Mouse (Mus musculus) cerebellum, adult 9-10 months (tissue): ENCODE data around the gene Gm28051.

ENCODE experiments used
- DNase-seq: peaks from one replicate; pipeline ENCODE4 v3.0.0; 2022

The Gm28051 gene

GRCm38 (mm10) chr12:102757689-102758402, at the start of gene Gm28051, which contains the start of the genes Gon7 and Ubr7:
Gene Gm28051 (minus strand): TSS chr12:102757765.
Gene Gon7 (minus strand): TSS chr12:102757803.
Gene Ubr7 (plus strand): TSS chr12:102757967.
- peak; percentile 96 for DNase-seq

GRCm38 (mm10) chr12:102799528-102799927, 42.0 kb upstream of the Gm28051 start:
- DNase-seq, result no peak

- no peak for DNase-seq
These were observed 30.4 kb upstream of the Gm28051 start for GRCm38 (mm10) chr12:102787927-102788326.

GRCm38 (mm10) chr12:102785593-102785985, 28.0 kb upstream of the Gm28051 start:
- DNase-seq, result no peak

- DNase-seq, result no peak
These were observed 27.5 kb upstream of the Gm28051 start for GRCm38 (mm10) chr12:102784899-102785592.

GRCm38 (mm10) chr12:102782841-102783240, 25.3 kb upstream of the Gm28051 start:
- DNase-seq, result no peak

- no peak for DNase-seq
These were observed 21.9 kb upstream of the Gm28051 start for GRCm38 (mm10) chr12:102779452-102779851.

- peak; percentile 55 for DNase-seq
These were observed 20.6 kb upstream of the Gm28051 start for GRCm38 (mm10) chr12:102778151-102778550.

- DNase-seq, result no peak
These were observed 18.5 kb upstream of the Gm28051 start for GRCm38 (mm10) chr12:102776035-102776434.

- DNase-seq, result no peak
These were observed 15.1 kb upstream of the Gm28051 start for GRCm38 (mm10) chr12:102772676-102773075.

GRCm38 (mm10) chr12:102771601-102772000, 14.0 kb upstream of the Gm28051 start:
- no peak for DNase-seq

GRCm38 (mm10) chr12:102769000-102769399, 11.4 kb upstream of the Gm28051 start:
- no peak for DNase-seq

GRCm38 (mm10) chr12:102763696-102764095, 6.1 kb upstream of the Gm28051 start:
- DNase-seq, result no peak

- no peak for DNase-seq
These were observed 4.1 kb upstream of the Gm28051 start for GRCm38 (mm10) chr12:102761668-102762067.

GRCm38 (mm10) chr12:102758936-102759335, 1.4 kb upstream of the Gm28051 start:
- no peak for DNase-seq

GRCm38 (mm10) chr12:102758403-102758756, 815 bp upstream of the Gm28051 start, which contains the start of gene Gm20604:
Gene Gm20604 (minus strand): TSS chr12:102758672.
- peak; percentile 54 for DNase-seq

- DNase-seq, result peak; percentile 45
These were observed 393 bp downstream of the Gm28051 start for GRCm38 (mm10) chr12:102757055-102757688.

GRCm38 (mm10) chr12:102756304-102756703, 1.3 kb downstream of the Gm28051 start:
- DNase-seq, result peak; percentile 57

- DNase-seq, result no peak
These were observed 9.3 kb downstream of the Gm28051 start for GRCm38 (mm10) chr12:102748256-102748655.

GRCm38 (mm10) chr12:102744839-102745238, 12.7 kb downstream of the Gm28051 start:
- DNase-seq, result peak; percentile 34

- peak; percentile 88 for DNase-seq
These were observed 13.7 kb downstream of the Gm28051 start, which contains the start of the genes Moap1 and Tmem251 for GRCm38 (mm10) chr12:102743589-102744574. Gene Moap1 (minus strand): TSS chr12:102743661. Gene Tmem251 (plus strand): TSS chr12:102743762.

- DNase-seq, result no peak
These were observed 14.5 kb downstream of the Gm28051 start for GRCm38 (mm10) chr12:102743036-102743588.
